Mouse (Mus musculus) mammary gland, adult 2 months (tissue): ENCODE results near the gene Pigr. TPM values are rescaled to one million over a fixed set of nuclear protein-coding genes. Genes with fewer than 3 reads are reported as not detected.

Experiments
- polyA plus RNA-seq: library from polyadenylated mRNA; depleted of rRNA; stranded (reverse); fragments of >200 nt; gene quantifications from 2 replicates; pipeline ENCODE4 v1.2.3, GENCODE M21; 2012; ENCODE audit warnings: low replicate concordance; rRNA removed

The Pigr gene
- polyA plus RNA-seq: 0.47 and 0.91 TPM in 2 replicates

DNA sequence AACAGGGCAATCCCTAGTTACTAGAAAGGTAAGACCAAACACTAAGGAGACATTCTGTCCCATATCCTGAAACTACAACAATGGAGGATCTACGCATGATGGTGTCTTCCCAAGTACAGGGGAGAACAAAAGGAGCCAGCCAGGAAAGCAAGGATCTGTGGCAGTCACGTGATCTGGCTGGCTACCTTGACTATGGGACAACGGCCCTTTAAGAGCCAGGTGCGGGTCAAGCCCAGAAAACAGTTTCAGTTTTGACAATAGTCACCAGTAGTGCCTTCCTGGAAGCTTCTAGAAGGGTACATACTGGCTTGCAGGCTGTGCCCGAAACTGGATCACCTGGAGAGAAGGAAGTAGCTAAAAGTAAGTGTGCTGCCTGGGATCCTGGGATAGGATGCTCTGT, at the start of gene Pigr:
Gene Pigr, plus strand, starts transcription at position 237 of the 400 bp plus-strand sequence.

GRCm38 (mm10) chr1:130800602-130801001, 25.9 kb upstream of the Pigr start, which contains the start of gene Fcamr:
Gene Fcamr (plus strand): TSS chr1:130800902.

GRCm38 (mm10) chr1:130865541-130866221, 39.2 kb downstream of the Pigr start, which contains the start of gene Fcmr:
Gene Fcmr (plus strand): TSS chr1:130865669.

GRCm38 (mm10) chr1:130887354-130887753, 60.9 kb downstream of the Pigr start, which contains the start of gene Il24:
Gene Il24 (minus strand): TSS chr1:130887454.

Other genes starting within 250 kb of the Pigr start
- gene Zp3r, start 197.1 kb upstream of the Pigr start, polyA plus RNA-seq: not detected in 2 replicates
- gene C4bp, start 165.1 kb upstream of the Pigr start, polyA plus RNA-seq: 0.63 TPM in 1 of 2 replicates, not detected in the other
- gene Gm29427, start 110.9 kb upstream of the Pigr start, polyA plus RNA-seq: 0.26 TPM in 1 of 2 replicates, not detected in the other
- 2.0 and 2.2 TPM in 2 replicates for gene Yod1, start 109.4 kb upstream of the Pigr start, polyA plus RNA-seq
- 5.2 and 10.7 TPM in 2 replicates for gene Pfkfb2, start 97.4 kb upstream of the Pigr start, polyA plus RNA-seq
- 2.1 and 2.6 TPM in 2 replicates for gene AA986860, start 94.7 kb upstream of the Pigr start, polyA plus RNA-seq
- gene Fcamr, start 25.8 kb upstream of the Pigr start, polyA plus RNA-seq: 0.47 and 0.62 TPM in 2 replicates
- gene Fcmr, start 39.0 kb downstream of the Pigr start, polyA plus RNA-seq: 115 and 291 TPM in 2 replicates
- not detected in 2 replicates for gene Il24, start 60.8 kb downstream of the Pigr start, polyA plus RNA-seq
- gene Il20, start 84.8 kb downstream of the Pigr start, polyA plus RNA-seq: not detected in 2 replicates
- gene Il19, start 113.4 kb downstream of the Pigr start, polyA plus RNA-seq: not detected in 2 replicates
- 0.29 and 0.68 TPM in 2 replicates for gene Il10, start 193.2 kb downstream of the Pigr start, polyA plus RNA-seq